Mouse (Mus musculus): ENCODE results near the gene E2f4. TPM values are rescaled to one million over a fixed set of nuclear protein-coding genes. Genes with fewer than 3 reads are reported as not detected.
A peak's percentile ranks its signal among the peaks of the same experiment; 100 is the strongest.

E2f4 gene
- polyA plus RNA-seq, 1 experiment from 2014 or later, result 44.9 TPM

DNA sequence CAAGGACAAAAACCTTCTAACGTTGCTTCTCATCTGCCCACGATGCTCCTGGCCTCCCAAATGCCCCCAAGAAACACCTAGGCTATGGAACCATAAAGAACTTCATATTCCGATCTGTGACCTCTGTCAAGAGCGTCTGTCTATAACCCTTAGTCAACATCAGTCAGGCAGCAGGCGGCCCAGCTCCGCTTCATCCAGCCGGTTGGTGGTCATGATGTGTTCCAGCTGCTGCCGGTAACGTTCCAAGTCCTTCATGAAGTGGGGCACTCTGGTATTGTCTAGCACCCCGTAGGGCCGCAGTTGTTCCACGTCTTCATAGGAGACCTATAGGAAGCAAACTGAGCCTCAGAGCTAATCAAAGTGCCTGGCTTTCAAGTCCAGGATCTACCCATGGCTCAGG lies 15.6 kb upstream of the E2f4 start:
- Histone ChIP-seq H3K4me1 (replicated peaks; ENCODE audit: control insufficient read depth, insufficient read depth, low read length) (peaks cover 26% of the 10 kb centered on the region), H3K36me3 (ENCODE audit: control insufficient read depth, insufficient read depth) (peaks cover 10% of the 10 kb centered on the region; the same call in 1 of the 2 replicates), H3K4me3 (replicated peaks; ENCODE audit: low read length) (no peak overlapping the region), H3K4me2 (ENCODE audit: low read length) (no peak overlapping the region), H3K9me3 (ENCODE audit: control insufficient read depth, low read length) (no peaks in the 10 kb centered on the region), H3K27ac (ENCODE audit: low read length) (no peak overlapping the region), H3K9ac (replicated peaks; ENCODE audit: low read depth, low read length) (no peak overlapping the region), H3K27me3 (replicated peaks; ENCODE audit: control insufficient read depth, insufficient read depth, low read length) (peaks cover 18% of the 10 kb centered on the region)
- ATAC-seq, result no peak
- 91% methylated on average over 12 of the region's 12 CpGs for WGBS

DNA sequence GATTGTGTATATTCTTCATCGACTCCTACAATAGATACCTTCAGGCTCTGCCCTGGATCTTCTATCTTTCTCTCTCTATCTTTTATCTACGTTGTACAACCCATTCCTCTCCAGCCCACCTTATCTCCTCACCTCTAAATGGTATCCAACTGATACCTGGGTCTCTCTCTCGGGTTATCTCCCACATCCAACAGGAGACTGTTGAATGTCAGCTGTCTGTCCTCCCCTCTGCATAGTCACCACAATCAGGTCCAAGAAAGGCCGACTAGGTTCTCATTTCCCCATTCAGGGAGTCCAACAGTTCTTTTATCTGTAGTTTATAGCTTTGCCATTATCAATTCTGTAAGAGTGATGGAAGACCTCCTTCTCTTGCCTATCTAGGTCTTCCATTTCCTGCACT lies 15.2 kb upstream of the E2f4 start:
- ATAC-seq, result no peak
- WGBS, result 97% methylated on average over 4 of the region's 4 CpGs
- Histone ChIP-seq H3K27ac (ENCODE audit: low read length) (no peak overlapping the region), H3K4me3 (replicated peaks; ENCODE audit: low read length) (no peak overlapping the region), H3K36me3 (ENCODE audit: control insufficient read depth, insufficient read depth) (peaks cover 10% of the 10 kb centered on the region; the same call in 1 of the 2 replicates), H3K4me1 (replicated peaks; ENCODE audit: control insufficient read depth, insufficient read depth, low read length) (peaks cover 30% of the 10 kb centered on the region), H3K27me3 (replicated peaks; ENCODE audit: control insufficient read depth, insufficient read depth, low read length) (peaks cover 14% of the 10 kb centered on the region), H3K4me2 (ENCODE audit: low read length) (no peak overlapping the region), H3K9me3 (ENCODE audit: control insufficient read depth, low read length) (no peaks in the 10 kb centered on the region), H3K9ac (replicated peaks; ENCODE audit: low read depth, low read length) (no peak overlapping the region)

DNA sequence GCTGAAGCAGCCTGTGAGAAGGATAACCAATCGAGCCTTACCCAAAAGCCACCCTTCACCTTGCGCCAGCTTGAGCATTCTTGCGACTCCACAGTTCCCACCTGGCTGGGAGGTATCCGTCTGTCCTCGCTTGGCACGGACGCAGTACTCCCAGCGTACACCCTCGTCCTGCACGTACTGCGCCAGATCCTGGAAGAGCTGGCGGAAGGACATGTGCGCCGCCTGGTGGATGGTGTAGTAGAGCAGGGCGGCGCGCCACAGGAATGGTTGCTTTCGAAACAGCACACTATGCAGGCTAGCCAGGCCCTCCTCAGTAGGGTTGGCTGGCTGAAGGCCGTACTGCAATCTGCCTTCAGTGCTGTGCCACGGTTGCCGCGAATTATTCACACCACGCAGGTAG lies 14.4 kb upstream of the E2f4 start:
- peaks cover 10% of the 10 kb centered on the region; the same call in 1 of the 2 replicates for H3K36me3 ChIP-seq (ENCODE audit: control insufficient read depth, insufficient read depth)
- peaks cover 38% of the 10 kb centered on the region for H3K4me1 ChIP-seq (replicated peaks; ENCODE audit: control insufficient read depth, insufficient read depth, low read length)
- 0 out of 2 replicates have a peak, but pooled peaks have one; percentile 8 for ATAC-seq
- no peak overlapping the region for H3K4me3 ChIP-seq (replicated peaks; ENCODE audit: low read length)
- WGBS, result 19% methylated on average over 23 of the region's 23 CpGs
- H3K9me3 ChIP-seq (ENCODE audit: control insufficient read depth, low read length), result no peaks in the 10 kb centered on the region
- H3K27me3 ChIP-seq (replicated peaks; ENCODE audit: control insufficient read depth, insufficient read depth, low read length), result peaks cover 7% of the 10 kb centered on the region
- no peak overlapping the region for H3K4me2 ChIP-seq (ENCODE audit: low read length)
- H3K27ac ChIP-seq (ENCODE audit: low read length), result no peak overlapping the region
- H3K9ac ChIP-seq (replicated peaks; ENCODE audit: low read depth, low read length), result no peak overlapping the region

DNA sequence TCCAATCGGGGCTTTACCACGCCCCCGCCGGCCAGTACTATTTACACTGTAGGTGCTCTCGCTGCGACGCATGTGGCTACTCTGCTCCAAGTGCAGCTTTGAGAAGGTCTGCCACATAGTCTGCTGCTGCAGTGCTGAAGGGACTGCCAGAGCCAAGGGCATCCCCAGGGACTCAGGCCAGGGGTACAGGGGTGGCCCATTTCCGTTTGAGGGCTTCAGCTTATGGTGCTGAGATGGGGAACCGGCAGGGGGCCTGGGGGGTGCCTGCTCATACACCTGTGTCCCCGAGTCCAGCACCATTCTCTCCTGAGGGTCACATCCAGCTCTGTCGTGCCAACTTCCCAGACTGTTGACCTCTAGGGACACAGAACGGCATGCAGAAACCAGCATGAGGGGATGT lies 11.9 kb upstream of the E2f4 start:
- H3K4me2 ChIP-seq (ENCODE audit: low read length), result no peak overlapping the region
- no peak for ATAC-seq
- H3K36me3 ChIP-seq (ENCODE audit: control insufficient read depth, insufficient read depth), result peaks cover 8% of the 10 kb centered on the region; the same call in 1 of the 2 replicates
- H3K27me3 ChIP-seq (replicated peaks; ENCODE audit: control insufficient read depth, insufficient read depth, low read length), result no peaks in the 10 kb centered on the region
- H3K4me1 ChIP-seq (replicated peaks; ENCODE audit: control insufficient read depth, insufficient read depth, low read length), result peaks cover 46% of the 10 kb centered on the region
- 46% methylated on average over 12 of the region's 12 CpGs for WGBS
- no peak overlapping the region for H3K9ac ChIP-seq (replicated peaks; ENCODE audit: low read depth, low read length)
- no peak overlapping the region for H3K4me3 ChIP-seq (replicated peaks; ENCODE audit: low read length)
- H3K9me3 ChIP-seq (ENCODE audit: control insufficient read depth, low read length), result no peaks in the 10 kb centered on the region
- no peak overlapping the region for H3K27ac ChIP-seq (ENCODE audit: low read length)

DNA sequence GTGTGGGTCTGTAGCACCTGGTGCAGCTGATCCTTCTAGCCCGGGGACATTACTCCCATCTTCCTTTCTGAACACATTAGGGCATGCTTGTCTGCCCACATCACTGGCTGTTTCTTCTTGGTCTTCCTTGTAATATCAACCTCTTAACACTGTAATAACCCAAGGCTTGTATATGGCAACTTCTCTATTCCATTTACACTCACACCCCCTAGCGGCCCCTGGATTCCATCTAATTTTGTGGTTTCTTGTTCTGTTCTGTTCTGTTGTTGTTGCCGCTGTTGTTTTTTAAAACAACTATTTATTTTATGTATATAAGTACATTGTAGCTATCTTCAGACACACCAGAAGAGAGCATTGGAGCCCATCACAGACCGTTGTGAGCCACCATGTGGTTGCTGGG lies 10.6 kb upstream of the E2f4 start:
- H3K4me1 ChIP-seq (replicated peaks; ENCODE audit: control insufficient read depth, insufficient read depth, low read length), result peaks cover 50% of the 10 kb centered on the region
- peaks cover 7% of the 10 kb centered on the region; the same call in 1 of the 2 replicates for H3K36me3 ChIP-seq (ENCODE audit: control insufficient read depth, insufficient read depth)
- no peaks in the 10 kb centered on the region for H3K27me3 ChIP-seq (replicated peaks; ENCODE audit: control insufficient read depth, insufficient read depth, low read length)
- H3K4me2 ChIP-seq (ENCODE audit: low read length), result peak overlapping the region; percentile 84
- no peaks in the 10 kb centered on the region for H3K9me3 ChIP-seq (ENCODE audit: control insufficient read depth, low read length)
- no peak overlapping the region for H3K27ac ChIP-seq (ENCODE audit: low read length)
- H3K9ac ChIP-seq (replicated peaks; ENCODE audit: low read depth, low read length), result no peak overlapping the region
- ATAC-seq, result no peak
- 89% methylated on average over 4 of the region's 4 CpGs for WGBS
- H3K4me3 ChIP-seq (replicated peaks; ENCODE audit: low read length), result no peak overlapping the region

DNA sequence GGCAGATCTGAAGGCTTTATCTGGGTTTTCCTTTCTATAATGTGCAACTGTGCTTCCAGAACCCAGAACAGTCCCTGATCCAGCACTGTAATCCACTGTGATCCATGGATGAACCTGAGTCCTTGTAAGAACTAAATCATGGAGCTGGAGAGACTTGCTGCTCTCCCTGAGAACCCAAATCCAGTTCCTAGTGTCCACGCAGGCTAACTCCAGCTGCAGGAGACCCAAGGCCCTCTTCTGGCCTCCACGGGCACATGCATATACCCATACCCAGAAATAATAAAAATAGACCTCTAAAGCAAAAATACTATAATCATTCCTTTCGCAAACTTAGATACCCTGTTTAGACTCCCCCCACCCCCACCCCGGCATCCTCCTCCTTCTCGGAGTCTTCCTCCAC lies 9.2 kb upstream of the E2f4 start:
- WGBS, result 80% methylated on average over 5 of the region's 5 CpGs
- H3K4me1 ChIP-seq (replicated peaks; ENCODE audit: control insufficient read depth, insufficient read depth, low read length), result peaks cover 50% of the 10 kb centered on the region
- ATAC-seq, result no peak

DNA sequence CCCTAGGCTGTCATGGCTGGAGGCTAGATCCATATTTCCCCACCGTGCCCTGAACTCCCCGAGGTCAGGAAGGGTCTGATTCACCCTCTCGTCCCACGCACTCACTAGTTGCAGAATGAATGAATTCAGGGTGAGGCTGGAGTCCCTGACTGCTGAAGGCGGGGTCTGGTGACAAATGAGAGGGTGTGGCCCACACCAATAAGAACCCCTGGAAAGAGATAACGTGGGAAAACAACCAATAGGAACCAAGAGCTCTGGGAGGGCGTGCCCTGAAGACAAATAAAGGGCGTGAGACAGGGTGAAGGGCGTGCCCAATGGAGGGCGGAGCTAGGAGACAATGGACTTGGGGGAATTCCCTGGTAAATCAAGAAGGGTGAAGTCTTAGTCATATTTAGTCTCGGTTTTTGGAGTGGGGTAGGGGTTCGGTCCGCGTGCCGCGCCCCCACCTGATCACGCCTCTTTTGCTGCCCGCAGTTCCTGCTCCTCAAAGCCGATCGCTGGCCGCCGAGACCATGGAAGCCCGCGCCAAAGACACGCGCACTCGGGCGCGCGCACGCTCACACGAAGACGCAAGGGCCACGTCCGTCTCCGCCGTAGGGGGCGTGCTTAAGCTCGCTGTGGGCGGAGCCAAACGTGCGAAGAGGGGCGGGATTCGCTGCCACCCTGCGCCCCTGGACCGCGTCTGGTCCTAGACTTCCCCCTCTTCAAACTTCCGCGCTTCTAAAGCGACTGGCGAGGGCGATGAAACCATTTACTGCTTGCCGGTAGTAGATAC lies 8.3 kb upstream of the E2f4 start:
- Histone ChIP-seq H3K9ac (replicated peaks; ENCODE audit: low read depth, low read length) (peak overlapping the region; percentile 59), H3K4me2 (ENCODE audit: low read length) (peak overlapping the region; percentile 84), H3K27ac (ENCODE audit: low read length) (peak overlapping the region; percentile 91), H3K4me3 (replicated peaks; ENCODE audit: low read length) (peak overlapping the region; percentile 61), H3K9me3 (ENCODE audit: control insufficient read depth, low read length) (no peaks in the 10 kb centered on the region), H3K4me1 (replicated peaks; ENCODE audit: control insufficient read depth, insufficient read depth, low read length) (peaks cover 50% of the 10 kb centered on the region), H3K36me3 (ENCODE audit: control insufficient read depth, insufficient read depth) (no peaks in the 10 kb centered on the region), H3K27me3 (replicated peaks; ENCODE audit: control insufficient read depth, insufficient read depth, low read length) (no peaks in the 10 kb centered on the region)
- under 1% methylated on average over 53 of the region's 53 CpGs for WGBS
- peak; percentile 91 for ATAC-seq

More for the DNA sequence above, 9.2 kb upstream of the E2f4 start:
- no peaks in the 10 kb centered on the region for H3K27me3 ChIP-seq (replicated peaks; ENCODE audit: control insufficient read depth, insufficient read depth, low read length)
- H3K36me3 ChIP-seq (ENCODE audit: control insufficient read depth, insufficient read depth), result no peaks in the 10 kb centered on the region
- H3K9me3 ChIP-seq (ENCODE audit: control insufficient read depth, low read length), result no peaks in the 10 kb centered on the region
- H3K4me2 ChIP-seq (ENCODE audit: low read length), result peak overlapping the region; percentile 84
- peak overlapping the region; percentile 91; the same call in 1 of the 2 replicates for H3K27ac ChIP-seq (ENCODE audit: low read length)
- H3K4me3 ChIP-seq (replicated peaks; ENCODE audit: low read length), result peak overlapping the region; percentile 61
- H3K9ac ChIP-seq (replicated peaks; ENCODE audit: low read depth, low read length), result peak overlapping the region; percentile 59

DNA sequence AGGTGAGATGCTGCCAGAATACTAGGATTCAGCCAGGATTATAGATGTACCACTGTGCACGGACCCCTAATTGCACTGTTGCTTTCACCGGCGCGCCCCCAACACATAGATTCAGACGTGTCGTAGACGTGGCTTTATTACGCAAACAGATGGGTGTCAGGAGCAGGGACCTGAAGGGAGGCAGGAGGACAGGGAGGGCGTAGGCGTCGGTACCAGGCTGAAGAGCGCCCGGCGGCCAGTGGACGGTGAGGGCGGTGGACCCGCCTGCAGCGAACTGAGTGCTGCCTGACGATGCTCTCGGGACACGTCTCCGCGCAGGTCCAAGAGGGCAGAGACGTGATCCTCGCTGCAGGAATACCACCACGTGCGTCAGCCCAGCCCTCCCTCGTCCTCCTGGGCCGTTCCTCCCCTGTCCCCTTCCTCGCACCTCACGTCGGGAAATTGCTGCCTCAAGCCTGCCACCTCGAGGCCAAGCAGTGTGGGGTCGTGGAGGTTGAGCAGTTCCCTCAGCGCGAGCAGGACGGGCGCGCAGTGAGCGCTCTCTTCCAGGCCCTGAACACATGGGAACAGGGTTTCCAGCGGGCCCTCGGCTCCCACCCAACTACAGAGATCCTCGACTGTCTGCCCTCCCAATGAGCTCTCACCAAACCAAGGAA lies 7.5 kb upstream of the E2f4 start, which contains the start of gene 4931428F04Rik:
4931428F04Rik (minus strand) TSS at position 60 of the 656 bp plus-strand sequence.
- H3K27me3 ChIP-seq (replicated peaks; ENCODE audit: control insufficient read depth, insufficient read depth, low read length), result no peaks in the 10 kb centered on the region
- peak within 1 kb of the TSS; percentile 84 for H3K4me2 ChIP-seq (ENCODE audit: low read length)
- H3K9ac ChIP-seq (replicated peaks; ENCODE audit: low read depth, low read length), result peak within 1 kb of the TSS; percentile 59
- ATAC-seq, result peak; percentile 16
- 1% methylated on average over 43 of the region's 43 CpGs for WGBS
- H3K4me3 ChIP-seq (replicated peaks; ENCODE audit: low read length), result peak within 1 kb of the TSS; percentile 61
- peak within 1 kb of the TSS; percentile 91 for H3K27ac ChIP-seq (ENCODE audit: low read length)
- H3K4me1 ChIP-seq (replicated peaks; ENCODE audit: control insufficient read depth, insufficient read depth, low read length), result peaks cover 50% of the 10 kb centered on the region
- no peaks in the 10 kb centered on the region for H3K9me3 ChIP-seq (ENCODE audit: control insufficient read depth, low read length)
- no peaks in the 10 kb centered on the region for H3K36me3 ChIP-seq (ENCODE audit: control insufficient read depth, insufficient read depth)

DNA sequence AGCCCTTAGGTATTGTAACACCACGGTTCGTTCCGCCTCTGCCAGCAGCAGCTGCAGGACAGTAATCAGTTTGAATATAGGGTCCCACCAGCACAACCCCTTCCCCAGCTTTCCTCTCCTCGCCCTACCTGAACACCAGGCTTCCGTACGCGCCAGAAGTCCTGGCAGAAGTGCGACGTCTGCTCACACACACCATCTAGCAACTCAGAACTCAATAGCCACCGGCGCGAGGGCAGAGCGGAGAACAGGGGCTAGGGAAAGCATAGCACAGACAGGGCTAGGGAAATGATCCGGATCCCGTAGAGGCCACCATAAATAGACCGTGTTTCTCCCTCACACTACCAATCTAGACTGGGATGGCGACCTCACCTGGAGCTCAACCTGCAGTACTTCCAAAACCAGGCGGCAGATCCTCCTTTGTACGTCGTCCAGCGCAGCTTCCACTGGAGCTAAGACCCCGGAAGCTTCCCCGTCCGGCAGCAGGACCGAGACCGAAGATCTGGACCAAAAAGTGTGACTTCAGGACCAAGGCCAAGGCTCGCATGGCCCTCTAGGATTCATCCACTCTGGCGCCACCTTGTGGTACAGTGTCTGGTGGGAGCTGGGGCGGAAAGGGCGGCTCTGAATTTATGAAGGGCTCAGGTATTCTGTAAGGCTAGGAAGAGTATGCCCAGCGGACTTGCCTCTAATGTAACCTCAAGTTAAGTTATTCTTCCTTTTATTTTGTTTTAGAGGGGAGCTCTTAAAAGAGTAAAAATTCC lies 6.7 kb upstream of the E2f4 start:
- Histone ChIP-seq H3K4me1 (replicated peaks; ENCODE audit: control insufficient read depth, insufficient read depth, low read length) (peaks cover 44% of the 10 kb centered on the region), H3K9ac (replicated peaks; ENCODE audit: low read depth, low read length) (peak overlapping the region; percentile 59), H3K27ac (ENCODE audit: low read length) (no peak overlapping the region), H3K4me2 (ENCODE audit: low read length) (peak overlapping the region; percentile 84), H3K9me3 (ENCODE audit: control insufficient read depth, low read length) (no peaks in the 10 kb centered on the region), H3K4me3 (replicated peaks; ENCODE audit: low read length) (peak overlapping the region; percentile 61), H3K27me3 (replicated peaks; ENCODE audit: control insufficient read depth, insufficient read depth, low read length) (no peaks in the 10 kb centered on the region), H3K36me3 (ENCODE audit: control insufficient read depth, insufficient read depth) (no peaks in the 10 kb centered on the region)
- ATAC-seq, result no peak
- 4% methylated on average over 31 of the region's 31 CpGs for WGBS
